Mouse (Mus musculus): ENCODE results near the gene Dagla. TPM values are rescaled to one million over a fixed set of nuclear protein-coding genes. Genes with fewer than 3 reads are reported as not detected.

Dagla gene
- polyA plus RNA-seq, 1 experiment = 5.6 TPM

- no peaks in the 10 kb centered on the region for H3K27me3 ChIP-seq (ENCODE audit: control insufficient read depth, insufficient read depth, low read length)
- TF ChIP-seq POLR2A (IDR thresholded peaks at IDR 0.05; ENCODE audit: low read depth, low read length) (no peak), CTCF (IDR thresholded peaks at IDR 0.05; ENCODE audit: extremely low read depth, insufficient read length, insufficient replicate concordance, low read depth, low read length) (no peak)
- H3K36me3 ChIP-seq (ENCODE audit: control insufficient read depth, insufficient read depth, low read length) = no peaks in the 10 kb centered on the region
- 65% methylated on average over 11 of the region's 11 CpGs for WGBS
- H3K4me3 ChIP-seq (ENCODE audit: low read depth, low read length) = no peak overlapping the region
- no peak overlapping the region for H3K27ac ChIP-seq (ENCODE audit: insufficient read depth, low read depth, low read length)
- H3K4me1 ChIP-seq (ENCODE audit: control insufficient read depth, insufficient read depth, insufficient read length, low read length) = peaks cover 23% of the 10 kb centered on the region
Observed at GRCm38 (mm10) chr19:10301263-10301662, 3.4 kb downstream of the Dagla start.

- no peaks in the 10 kb centered on the region for H3K36me3 ChIP-seq (ENCODE audit: control insufficient read depth, insufficient read depth, low read length)
- H3K4me3 ChIP-seq (ENCODE audit: low read depth, low read length) = no peak overlapping the region
- 75% methylated on average over 4 of the region's 4 CpGs for WGBS
- TF ChIP-seq CTCF (IDR thresholded peaks at IDR 0.05; ENCODE audit: extremely low read depth, insufficient read length, insufficient replicate concordance, low read depth, low read length) (no peak), POLR2A (IDR thresholded peaks at IDR 0.05; ENCODE audit: low read depth, low read length) (no peak)
- no peak overlapping the region for H3K27ac ChIP-seq (ENCODE audit: insufficient read depth, low read depth, low read length)
- H3K4me1 ChIP-seq (ENCODE audit: control insufficient read depth, insufficient read depth, insufficient read length, low read length) = peaks cover 28% of the 10 kb centered on the region
- no peaks in the 10 kb centered on the region for H3K27me3 ChIP-seq (ENCODE audit: control insufficient read depth, insufficient read depth, low read length)
Observed at GRCm38 (mm10) chr19:10300809-10301208, 3.9 kb downstream of the Dagla start.

- 87% methylated on average over 4 of the region's 4 CpGs for WGBS
- TF ChIP-seq CTCF (IDR thresholded peaks at IDR 0.05; ENCODE audit: extremely low read depth, insufficient read length, insufficient replicate concordance, low read depth, low read length) = no peak
- no peak for TF ChIP-seq POLR2A (IDR thresholded peaks at IDR 0.05; ENCODE audit: low read depth, low read length)
- no peaks in the 10 kb centered on the region for H3K36me3 ChIP-seq (ENCODE audit: control insufficient read depth, insufficient read depth, low read length)
- H3K27me3 ChIP-seq (ENCODE audit: control insufficient read depth, insufficient read depth, low read length) = no peaks in the 10 kb centered on the region
- no peak overlapping the region for H3K27ac ChIP-seq (ENCODE audit: insufficient read depth, low read depth, low read length)
- peaks cover 34% of the 10 kb centered on the region for H3K4me1 ChIP-seq (ENCODE audit: control insufficient read depth, insufficient read depth, insufficient read length, low read length)
- no peak overlapping the region for H3K4me3 ChIP-seq (ENCODE audit: low read depth, low read length)
Observed at GRCm38 (mm10) chr19:10298268-10298667, 6.4 kb downstream of the Dagla start.

- no peaks in the 10 kb centered on the region for H3K36me3 ChIP-seq (ENCODE audit: control insufficient read depth, insufficient read depth, low read length)
- TF ChIP-seq POLR2A (IDR thresholded peaks at IDR 0.05; ENCODE audit: low read depth, low read length) (peak; percentile 19; the same call in 1 of the 2 replicates), CTCF (IDR thresholded peaks at IDR 0.05; ENCODE audit: extremely low read depth, insufficient read length, insufficient replicate concordance, low read depth, low read length) (no peak)
- no peaks in the 10 kb centered on the region for H3K27me3 ChIP-seq (ENCODE audit: control insufficient read depth, insufficient read depth, low read length)
- WGBS = 13% methylated on average over 8 of the region's 8 CpGs
- peaks cover 37% of the 10 kb centered on the region for H3K4me1 ChIP-seq (ENCODE audit: control insufficient read depth, insufficient read depth, insufficient read length, low read length)
- peak overlapping the region; percentile 92 for H3K27ac ChIP-seq (ENCODE audit: insufficient read depth, low read depth, low read length)
- H3K4me3 ChIP-seq (ENCODE audit: low read depth, low read length) = 0 out of 2 replicates have a peak overlapping the region, but pooled peaks have one; percentile 10
Observed at GRCm38 (mm10) chr19:10297041-10297503, 7.6 kb downstream of the Dagla start.

- Histone ChIP-seq H3K27ac (ENCODE audit: insufficient read depth, low read depth, low read length) (peak overlapping the region; percentile 92), H3K4me1 (ENCODE audit: control insufficient read depth, insufficient read depth, insufficient read length, low read length) (peaks cover 44% of the 10 kb centered on the region), H3K4me3 (ENCODE audit: low read depth, low read length) (no peak overlapping the region), H3K27me3 (ENCODE audit: control insufficient read depth, insufficient read depth, low read length) (no peaks in the 10 kb centered on the region), H3K36me3 (ENCODE audit: control insufficient read depth, insufficient read depth, low read length) (no peaks in the 10 kb centered on the region)
- WGBS = 59% methylated on average over 5 of the region's 5 CpGs
- TF ChIP-seq CTCF (IDR thresholded peaks at IDR 0.05; ENCODE audit: extremely low read depth, insufficient read length, insufficient replicate concordance, low read depth, low read length) (no peak), POLR2A (IDR thresholded peaks at IDR 0.05; ENCODE audit: low read depth, low read length) (no peak)
Observed at GRCm38 (mm10) chr19:10296306-10296705, 8.4 kb downstream of the Dagla start.

GRCm38 (mm10) chr19:10294631-10295562 is 9.8 kb downstream of the Dagla start:
- H3K27me3 ChIP-seq (ENCODE audit: control insufficient read depth, insufficient read depth, low read length) = no peaks in the 10 kb centered on the region
- WGBS = 24% methylated on average over 20 of the region's 20 CpGs
- peak overlapping the region; percentile 22 for H3K4me3 ChIP-seq (ENCODE audit: low read depth, low read length)
- no peak for TF ChIP-seq CTCF (IDR thresholded peaks at IDR 0.05; ENCODE audit: extremely low read depth, insufficient read length, insufficient replicate concordance, low read depth, low read length)
- no peak for TF ChIP-seq POLR2A (IDR thresholded peaks at IDR 0.05; ENCODE audit: low read depth, low read length)
- peaks cover 56% of the 10 kb centered on the region for H3K4me1 ChIP-seq (ENCODE audit: control insufficient read depth, insufficient read depth, insufficient read length, low read length)
- H3K36me3 ChIP-seq (ENCODE audit: control insufficient read depth, insufficient read depth, low read length) = no peaks in the 10 kb centered on the region
- H3K27ac ChIP-seq (ENCODE audit: insufficient read depth, low read depth, low read length) = peak overlapping the region; percentile 92

GRCm38 (mm10) chr19:10293987-10294386 is 10.7 kb downstream of the Dagla start:
- Histone ChIP-seq H3K27ac (ENCODE audit: insufficient read depth, low read depth, low read length) (peak overlapping the region; percentile 92; the same call in 1 of the 2 replicates), H3K27me3 (ENCODE audit: control insufficient read depth, insufficient read depth, low read length) (no peaks in the 10 kb centered on the region), H3K4me3 (ENCODE audit: low read depth, low read length) (no peak overlapping the region), H3K36me3 (ENCODE audit: control insufficient read depth, insufficient read depth, low read length) (no peaks in the 10 kb centered on the region), H3K4me1 (ENCODE audit: control insufficient read depth, insufficient read depth, insufficient read length, low read length) (peaks cover 62% of the 10 kb centered on the region)
- TF ChIP-seq POLR2A (IDR thresholded peaks at IDR 0.05; ENCODE audit: low read depth, low read length) (no peak), CTCF (IDR thresholded peaks at IDR 0.05; ENCODE audit: extremely low read depth, insufficient read length, insufficient replicate concordance, low read depth, low read length) (no peak)
- WGBS = 86% methylated on average over 5 of the region's 5 CpGs

Measured in small intestine, adult 2 months (tissue).